Mouse (Mus musculus) lung, postnatal 0 days (tissue): ENCODE measurements around the gene Spo11. TPM values are rescaled to one million over a fixed set of nuclear protein-coding genes. Genes with fewer than 3 reads are reported as not detected.

Experiments
- ATAC-seq: fragments of 200-750 bp; cut with Nextera tagmentation; 2 replicates; pipeline ENCODE4 v1.8.0; 2017; ENCODE audit warnings: moderate library complexity
- DNase-seq: peaks from one replicate; pipeline ENCODE4 v3.0.0-alpha.2; 2016; ENCODE audit warnings: low spot score
- H3K27ac ChIP-seq: fragments of 300-500 bp; sonication (generic); 2 replicates; pipeline ENCODE4 v1.5.1; 2014; ENCODE audit warnings: antibody characterized with exemption, mild to moderate bottlenecking, low read length, mixed read lengths
- H3K27me3 ChIP-seq: fragments of 300-500 bp; sonication (generic); replicated peaks from 2 replicates; pipeline ENCODE4 v1.6.1; 2014; ENCODE audit warnings: low read length, mixed read lengths; ENCODE audit not compliant: insufficient read depth
- H3K36me3 ChIP-seq: fragments of 300-500 bp; sonication (generic); 2 replicates; pipeline ENCODE4 v1.6.1; 2014; ENCODE audit warnings: low read length, mixed read lengths; ENCODE audit not compliant: insufficient read depth
- H3K4me1 ChIP-seq: fragments of 300-500 bp; sonication (generic); 2 replicates; pipeline ENCODE4 v1.6.1; 2014; ENCODE audit warnings: antibody characterized with exemption, low read depth, low read length, mixed read lengths; ENCODE audit not compliant: insufficient read depth
- H3K4me2 ChIP-seq: fragments of 300-500 bp; sonication (generic); replicated peaks from 2 replicates; pipeline ENCODE4 v1.6.1; 2014; ENCODE audit warnings: low read depth, mild to moderate bottlenecking, low read length, moderate library complexity, mixed read lengths
- H3K4me3 ChIP-seq: fragments of 300-500 bp; sonication (generic); 2 replicates; pipeline ENCODE4 v1.5.1; 2014; ENCODE audit warnings: low read depth, low read length
- H3K9ac ChIP-seq: fragments of 300-500 bp; sonication (generic); replicated peaks from 2 replicates; pipeline ENCODE4 v1.6.1; 2014; ENCODE audit warnings: low read depth, mild to moderate bottlenecking
- H3K9me3 ChIP-seq: fragments of 300-500 bp; sonication (generic); 2 replicates; pipeline ENCODE4 v1.6.1; 2016; ENCODE audit warnings: low read length, mixed read lengths
- CTCF ChIP-seq: IDR thresholded peaks from 2 replicates; pipeline ENCODE4 v1.5.1; 2016; ENCODE audit warnings: antibody characterized with exemption, mild to moderate bottlenecking
- EP300 ChIP-seq: IDR thresholded peaks from 2 replicates; pipeline ENCODE4 v1.6.1; 2016; ENCODE audit warnings: antibody characterized with exemption, mild to moderate bottlenecking, control low read depth
- WGBS: fragments of 180-500 bp; shearing (Covaris S2); extraction: QIAGEN DNeasy Blood & Tissue Kit; methylation state at CpG from one replicate; pipeline ENCODE4 v1.1.7; 2014; 5-methylcytosine and 5-hydroxymethylcytosine counted together
- polyA plus RNA-seq: library from polyadenylated mRNA; unstranded; fragments of >200 nt; fragmentation: Nextera tagmentation; extraction: Ambion mirVana; gene quantifications from 2 replicates; pipeline ENCODE4 v1.2.1, GENCODE M21; 2015

The Spo11 gene
- polyA plus RNA-seq, 1 experiment from 2014 or later: not detected

- no peak overlapping the region for H3K27ac ChIP-seq
- H3K4me3 ChIP-seq: no peak overlapping the region
- H3K9ac ChIP-seq: no peak overlapping the region
- H3K4me1 ChIP-seq: peaks cover 27% of the 10 kb centered on the region
- H3K4me2 ChIP-seq: no peak overlapping the region
- DNase-seq (no peak), ATAC-seq (no peak)
- 75% methylated on average over 8 of the region's 8 CpGs for WGBS
- H3K36me3 ChIP-seq: no peaks in the 10 kb centered on the region
- no peak for TF ChIP-seq CTCF
- no peak for TF ChIP-seq EP300
- H3K27me3 ChIP-seq: no peaks in the 10 kb centered on the region
- no peaks in the 10 kb centered on the region for H3K9me3 ChIP-seq
Observed at GRCm38 (mm10) chr2:173024392-173024791, 46.9 kb downstream of the Spo11 start.

GRCm38 (mm10) chr2:173024938-173025337, 47.4 kb downstream of the Spo11 start:
- no peak overlapping the region for H3K4me3 ChIP-seq
- no peak overlapping the region for H3K9ac ChIP-seq
- H3K27ac ChIP-seq: no peak overlapping the region
- no peaks in the 10 kb centered on the region for H3K9me3 ChIP-seq
- H3K36me3 ChIP-seq: no peaks in the 10 kb centered on the region
- H3K4me2 ChIP-seq: no peak overlapping the region
- DNase-seq (peak; percentile 55), ATAC-seq (0 out of 2 replicates have a peak, but pooled peaks have one; percentile 15)
- H3K4me1 ChIP-seq: peaks cover 24% of the 10 kb centered on the region
- H3K27me3 ChIP-seq: no peaks in the 10 kb centered on the region
- 39% methylated on average over 4 of the region's 4 CpGs for WGBS
- TF ChIP-seq EP300: no peak
- TF ChIP-seq CTCF: no peak

- H3K9me3 ChIP-seq: no peaks in the 10 kb centered on the region
- H3K9ac ChIP-seq: no peak overlapping the region
- H3K4me3 ChIP-seq: no peak overlapping the region
- DNase-seq (no peak), ATAC-seq (no peak)
- H3K4me1 ChIP-seq: peaks cover 19% of the 10 kb centered on the region
- H3K27ac ChIP-seq: no peak overlapping the region
- H3K4me2 ChIP-seq: no peak overlapping the region
- no peaks in the 10 kb centered on the region for H3K36me3 ChIP-seq
- 55% methylated on average over 5 of the region's 5 CpGs for WGBS
- no peak for TF ChIP-seq CTCF
- TF ChIP-seq EP300: no peak
- no peaks in the 10 kb centered on the region for H3K27me3 ChIP-seq
Observed at GRCm38 (mm10) chr2:173026286-173026685, 48.8 kb downstream of the Spo11 start.

- Histone ChIP-seq H3K4me2 (no peak overlapping the region), H3K4me1 (peaks cover 19% of the 10 kb centered on the region), H3K27me3 (no peaks in the 10 kb centered on the region), H3K9ac (no peak overlapping the region), H3K36me3 (no peaks in the 10 kb centered on the region), H3K9me3 (no peaks in the 10 kb centered on the region), H3K4me3 (no peak overlapping the region), H3K27ac (no peak overlapping the region)
- no peak for ATAC-seq
- 50% methylated on average over 3 of the region's 3 CpGs for WGBS
- TF ChIP-seq CTCF (no peak), EP300 (no peak)
- peak; percentile 48 for DNase-seq
Observed at GRCm38 (mm10) chr2:173026688-173027131, 49.2 kb downstream of the Spo11 start.

DNA sequence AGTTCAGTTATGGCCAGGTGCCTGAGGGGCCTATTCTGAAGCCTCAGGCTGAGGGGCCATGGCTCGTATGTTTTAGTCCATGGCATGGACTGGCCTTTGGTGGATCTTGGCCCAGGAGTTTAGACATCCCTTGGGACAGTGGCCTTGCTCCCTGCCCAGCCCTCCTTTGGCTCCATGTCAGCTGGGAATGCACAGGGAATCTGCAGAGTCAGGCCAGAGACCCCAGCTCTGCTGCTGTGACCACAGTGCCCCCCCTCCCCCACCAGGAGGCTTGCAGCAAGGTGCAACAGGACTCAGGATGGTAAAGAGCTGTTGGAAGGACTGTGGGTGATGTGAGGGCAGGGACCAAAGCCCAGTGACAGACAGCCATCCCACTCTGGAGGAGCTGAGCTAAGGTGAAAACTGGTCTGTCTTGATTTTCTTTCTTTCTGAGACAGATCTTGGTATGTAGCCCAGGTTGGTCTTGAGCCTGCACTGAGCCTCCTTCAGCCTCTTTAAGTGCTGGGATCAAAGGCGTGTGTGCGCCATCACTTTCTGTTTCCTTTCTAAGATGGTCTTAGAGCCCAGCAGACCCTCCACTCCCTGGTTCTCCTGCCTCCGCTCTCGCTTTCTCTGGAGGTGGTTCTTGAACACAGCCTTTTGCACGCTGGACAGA, 49.8 kb downstream of the Spo11 start:
- Histone ChIP-seq H3K4me2 (no peak overlapping the region), H3K9me3 (no peaks in the 10 kb centered on the region), H3K27ac (no peak overlapping the region), H3K4me3 (no peak overlapping the region), H3K9ac (no peak overlapping the region), H3K27me3 (no peaks in the 10 kb centered on the region), H3K36me3 (no peaks in the 10 kb centered on the region), H3K4me1 (peaks cover 18% of the 10 kb centered on the region)
- ATAC-seq (peak; percentile 36), DNase-seq (peak; percentile 57)
- TF ChIP-seq EP300 (no peak), CTCF (no peak)
- WGBS: 63% methylated on average over 6 of the region's 6 CpGs

GRCm38 (mm10) chr2:173027824-173028495, 50.5 kb downstream of the Spo11 start:
- DNase-seq (no peak), ATAC-seq (no peak)
- 59% methylated on average over 4 of the region's 4 CpGs for WGBS
- Histone ChIP-seq H3K27ac (no peak overlapping the region), H3K9me3 (no peaks in the 10 kb centered on the region), H3K36me3 (no peaks in the 10 kb centered on the region), H3K9ac (no peak overlapping the region), H3K4me3 (no peak overlapping the region), H3K4me2 (no peak overlapping the region), H3K27me3 (no peaks in the 10 kb centered on the region), H3K4me1 (peaks cover 12% of the 10 kb centered on the region)
- TF ChIP-seq CTCF (no peak), EP300 (no peak)
